Mouse (Mus musculus) fibroblast of lung, adult 2 months (primary cell): ENCODE measurements around the gene Drd2.

ENCODE experiments used
- DNase-seq: peaks from one replicate; pipeline ENCODE4 v3.0.0-alpha.2; 2011; ENCODE audit warnings: low read depth

Drd2 gene

GRCm38 (mm10) chr9:49340136-49341043 is at the start of gene Drd2:
TSS of gene Drd2 (plus strand) at chr9:49340627.
- DNase-seq, result no peak

GRCm38 (mm10) chr9:49295101-49295500 is 45.3 kb upstream of the Drd2 start:
- DNase-seq, result no peak

GRCm38 (mm10) chr9:49307576-49307975 is 32.9 kb upstream of the Drd2 start:
- no peak for DNase-seq

- no peak for DNase-seq
Observed at GRCm38 (mm10) chr9:49310821-49311220, 29.6 kb upstream of the Drd2 start.

GRCm38 (mm10) chr9:49318638-49319037 is 21.8 kb upstream of the Drd2 start:
- DNase-seq, result no peak

GRCm38 (mm10) chr9:49341044-49341365 is 578 bp downstream of the Drd2 start:
- DNase-seq, result no peak

- DNase-seq, result no peak
Observed at GRCm38 (mm10) chr9:49365763-49366162, 25.3 kb downstream of the Drd2 start.

- no peak for DNase-seq
Observed at GRCm38 (mm10) chr9:49373946-49374345, 33.5 kb downstream of the Drd2 start.

GRCm38 (mm10) chr9:49379962-49380361 is 39.5 kb downstream of the Drd2 start:
- no peak for DNase-seq

- no peak for DNase-seq
Observed at GRCm38 (mm10) chr9:49384041-49384440, 43.6 kb downstream of the Drd2 start.

GRCm38 (mm10) chr9:49384855-49385254 is 44.4 kb downstream of the Drd2 start:
- DNase-seq, result no peak

- DNase-seq, result no peak
Observed at GRCm38 (mm10) chr9:49385301-49385700, 44.9 kb downstream of the Drd2 start.

GRCm38 (mm10) chr9:49386119-49386518 is 45.7 kb downstream of the Drd2 start:
- no peak for DNase-seq

GRCm38 (mm10) chr9:49392242-49392641 is 51.8 kb downstream of the Drd2 start:
- no peak for DNase-seq

- no peak for DNase-seq
Observed at GRCm38 (mm10) chr9:49396006-49396405, 55.6 kb downstream of the Drd2 start.

- no peak for DNase-seq
Observed at GRCm38 (mm10) chr9:49403711-49404110, 63.3 kb downstream of the Drd2 start.

- DNase-seq, result no peak
Observed at GRCm38 (mm10) chr9:49407028-49407427, 66.6 kb downstream of the Drd2 start.

GRCm38 (mm10) chr9:49410621-49411020 is 70.2 kb downstream of the Drd2 start:
- DNase-seq, result no peak

- no peak for DNase-seq
Observed at GRCm38 (mm10) chr9:49423866-49424265, 83.4 kb downstream of the Drd2 start.

GRCm38 (mm10) chr9:49425585-49425984 is 85.2 kb downstream of the Drd2 start:
- no peak for DNase-seq

- DNase-seq, result no peak
Observed at GRCm38 (mm10) chr9:49426921-49427320, 86.5 kb downstream of the Drd2 start, which contains the start of gene Ankk1. TSS of gene Ankk1 (minus strand) at chr9:49427021.

GRCm38 (mm10) chr9:49427478-49427877 is 87.1 kb downstream of the Drd2 start:
- DNase-seq, result no peak

- DNase-seq, result no peak
Observed at GRCm38 (mm10) chr9:49442621-49443020, 102.2 kb downstream of the Drd2 start.

GRCm38 (mm10) chr9:49450491-49450890 is 110.1 kb downstream of the Drd2 start:
- DNase-seq, result no peak
